Mouse (Mus musculus): ENCODE results near the gene Gabrr3. TPM values are rescaled to one million over a fixed set of nuclear protein-coding genes. Genes with fewer than 3 reads are reported as not detected.

The Gabrr3 gene
- total RNA-seq, 2 experiments from 2014 or later = 0.07 TPM; not detected in 1

- Histone ChIP-seq H3K4me3 (peak within 1 kb of the TSS; percentile 56), H3K27ac (no peak within 1 kb of the TSS)
- DNase-seq (ENCODE audit: extremely low spot score in 1 of 2, low spot score in 2 of 2) = peak; percentile 66 to 71
- no peak; the same call in 1 of the 2 replicates for TF ChIP-seq CTCF (IDR thresholded peaks at IDR 0.05)
- intact Hi-C loops (cut with DNase I) = loop anchor here (5.0 kb wide), 1 partner anchor 131 kb away; the partner anchor contains the start of gene Crybg3
These were observed 64.6 kb downstream of the Gabrr3 start, which contains the start of gene Riox2 for GRCm38 (mm10) chr16:59471637-59472278. Gene Riox2, plus strand, starts transcription at chr16:59471775.

- intact Hi-C loops (cut with DNase I) = loop anchor here (5.0 kb wide), 1 partner anchor 130 kb away; the partner anchor contains the start of gene Crybg3
- H3K4me3 ChIP-seq = peak overlapping the region; percentile 56
These were observed 65.4 kb downstream of the Gabrr3 start for GRCm38 (mm10) chr16:59472546-59472945.

GRCm38 (mm10) chr16:59474788-59475187, 67.7 kb downstream of the Gabrr3 start:
- DNase-seq (ENCODE audit: extremely low spot score in 1 of 2, low spot score in 2 of 2) = peak; percentile 43 to 67
- H3K4me3 ChIP-seq = no peak overlapping the region
- TF ChIP-seq CTCF (IDR thresholded peaks at IDR 0.05) = peak; percentile 88
- intact Hi-C loops (cut with DNase I) = loop anchor here (1.0 to 5.0 kb wide), 3 partner anchors 54 to 143 kb away; partner anchors contain the start of gene Crybg3
- no peak overlapping the region for H3K27ac ChIP-seq

More at GRCm38 (mm10) chr16:59472546-59472945, 65.4 kb downstream of the Gabrr3 start:
- TF ChIP-seq CTCF (IDR thresholded peaks at IDR 0.05) = no peak
- DNase-seq (ENCODE audit: extremely low spot score in 1 of 2, low spot score in 2 of 2) = no peak
- no peak overlapping the region for H3K27ac ChIP-seq

GRCm38 (mm10) chr16:59477955-59478354, 70.8 kb downstream of the Gabrr3 start:
- Histone ChIP-seq H3K4me3 (no peak overlapping the region), H3K27ac (no peak overlapping the region)
- intact Hi-C loops (cut with DNase I) = no loop called here
- DNase-seq (ENCODE audit: extremely low spot score in 1 of 2, low spot score in 2 of 2) = no peak
- TF ChIP-seq CTCF (IDR thresholded peaks at IDR 0.05) = no peak

GRCm38 (mm10) chr16:59487239-59487638, 80.1 kb downstream of the Gabrr3 start:
- no peak for TF ChIP-seq CTCF (IDR thresholded peaks at IDR 0.05)
- no peak overlapping the region for H3K27ac ChIP-seq
- no peak overlapping the region for H3K4me3 ChIP-seq
- intact Hi-C loops (cut with DNase I) = no loop called here
- no peak for DNase-seq (ENCODE audit: extremely low spot score in 1 of 2, low spot score in 2 of 2)

- Histone ChIP-seq H3K27ac (no peak overlapping the region), H3K4me3 (no peak overlapping the region)
- no peak for DNase-seq (ENCODE audit: extremely low spot score in 1 of 2, low spot score in 2 of 2)
- intact Hi-C loops (cut with DNase I) = no loop called here
- no peak for TF ChIP-seq CTCF (IDR thresholded peaks at IDR 0.05)
These were observed 80.9 kb downstream of the Gabrr3 start for GRCm38 (mm10) chr16:59487975-59488548.

- no peak for TF ChIP-seq CTCF (IDR thresholded peaks at IDR 0.05)
- intact Hi-C loops (cut with DNase I) = no loop called here
- DNase-seq (ENCODE audit: extremely low spot score in 1 of 2, low spot score in 2 of 2) = no peak
- no peak overlapping the region for H3K27ac ChIP-seq
- H3K4me3 ChIP-seq = no peak overlapping the region
These were observed 86.1 kb downstream of the Gabrr3 start for GRCm38 (mm10) chr16:59493199-59493598.

GRCm38 (mm10) chr16:59497947-59498346, 90.8 kb downstream of the Gabrr3 start:
- intact Hi-C loops (cut with DNase I) = no loop called here
- DNase-seq (ENCODE audit: extremely low spot score in 1 of 2, low spot score in 2 of 2) = no peak

GRCm38 (mm10) chr16:59499180-59499579, 92.0 kb downstream of the Gabrr3 start:
- Histone ChIP-seq H3K27ac (no peak overlapping the region), H3K4me3 (no peak overlapping the region)
- no peak for TF ChIP-seq CTCF (IDR thresholded peaks at IDR 0.05)
- intact Hi-C loops (cut with DNase I) = no loop called here
- no peak for DNase-seq (ENCODE audit: extremely low spot score in 1 of 2, low spot score in 2 of 2)

More at GRCm38 (mm10) chr16:59497947-59498346, 90.8 kb downstream of the Gabrr3 start:
- Histone ChIP-seq H3K4me3 (no peak overlapping the region), H3K27ac (no peak overlapping the region)
- TF ChIP-seq CTCF (IDR thresholded peaks at IDR 0.05) = no peak

GRCm38 (mm10) chr16:59509830-59510229, 102.7 kb downstream of the Gabrr3 start:
- no peak for TF ChIP-seq CTCF (IDR thresholded peaks at IDR 0.05)
- DNase-seq (ENCODE audit: extremely low spot score in 1 of 2, low spot score in 2 of 2) = no peak
- H3K4me3 ChIP-seq = no peak overlapping the region
- intact Hi-C loops (cut with DNase I) = no loop called here
- no peak overlapping the region for H3K27ac ChIP-seq

Other genes with a start within 250 kb of the Gabrr3 start
- gene Olfr196, start 236.9 kb upstream of the Gabrr3 start, total RNA-seq (2021) = not detected
- gene Olfr198, start 203.8 kb upstream of the Gabrr3 start, total RNA-seq (2021) = not detected
- not detected for gene Olfr199, start 187.6 kb upstream of the Gabrr3 start, total RNA-seq (2021)
- gene Olfr201, start 134.7 kb upstream of the Gabrr3 start, total RNA-seq (2021) = not detected
- not detected for gene Olfr202, start 120.5 kb upstream of the Gabrr3 start, total RNA-seq (2021)
- gene Olfr203, start 108.5 kb upstream of the Gabrr3 start, total RNA-seq (2021) = not detected
- gene Olfr204, start 89.1 kb upstream of the Gabrr3 start, total RNA-seq (2021) = not detected
- gene Olfr205, start 76.2 kb upstream of the Gabrr3 start, total RNA-seq (2021) = not detected
- not detected for gene Olfr206, start 58.1 kb upstream of the Gabrr3 start, total RNA-seq (2021)
- gene Olfr209, start 43.3 kb upstream of the Gabrr3 start, total RNA-seq (2021) = not detected
- gene Riox2, start 64.4 kb downstream of the Gabrr3 start, total RNA-seq (2021) = 10 to 100 TPM; 12.7 to 15.9 TPM
- gene Crybg3, start 193.6 kb downstream of the Gabrr3 start, total RNA-seq (2021) = 1 to 10 TPM; 4.9 TPM
- gene Arl6, start 232.1 kb downstream of the Gabrr3 start, total RNA-seq (2021) = 10 to 100 TPM; 31.0 to 33.2 TPM

All from left cerebral cortex, adult 2 months (tissue).